Mouse (Mus musculus) mouse trophoblast stem cell (cell line): Measurements from ENCODE around the gene Fam183b.
"Not testable (repeated sequence)": the region's sequence is repeated elsewhere in the genome, so short reads cannot be mapped to it uniquely, and the experiment has no call there.

Source experiments
- in situ Hi-C, 2 experiments: fragments of 300-500 bp; cut with MseI, MboI; formaldehyde crosslinking; loops; 2 replicates in 1 of 2; 3 replicates in 1 of 2; pipeline ENCODE4 v1.15.1; 2025

The Fam183b gene

GRCm38 (mm10) chr11:58801558-58802228, at the start of gene Fam183b:
TSS of gene Fam183b (minus strand) at chr11:58801960.
- in situ Hi-C loops, result no loop called here

DNA sequence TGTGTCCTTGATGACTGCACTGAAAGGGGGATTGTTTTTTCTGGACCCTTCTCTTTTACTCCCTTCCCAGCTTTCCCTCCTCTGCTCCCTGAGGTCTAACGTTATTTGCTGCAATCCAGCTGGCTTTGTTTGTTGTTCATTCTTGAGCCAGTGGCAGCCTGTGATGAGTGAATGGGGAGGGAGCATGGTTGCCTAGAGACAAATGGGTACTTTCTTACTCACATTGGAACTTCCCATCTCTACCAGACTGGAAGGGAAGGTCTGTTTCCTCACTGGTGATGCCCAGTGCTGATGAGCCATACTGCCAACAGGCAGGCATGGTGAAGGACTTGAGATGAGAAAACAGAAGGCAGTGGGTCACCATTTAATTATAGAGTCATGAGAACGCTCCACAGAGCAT, 48.0 kb upstream of the Fam183b start:
- in situ Hi-C loops, result no loop called here

GRCm38 (mm10) chr11:58847636-58848035, 45.9 kb upstream of the Fam183b start:
- in situ Hi-C loops, result no loop called here

GRCm38 (mm10) chr11:58846919-58847461, 45.2 kb upstream of the Fam183b start, which contains the start of gene Gm12258:
TSS of gene Gm12258 (plus strand) at chr11:58847158.
- in situ Hi-C loops, result no loop called here

DNA sequence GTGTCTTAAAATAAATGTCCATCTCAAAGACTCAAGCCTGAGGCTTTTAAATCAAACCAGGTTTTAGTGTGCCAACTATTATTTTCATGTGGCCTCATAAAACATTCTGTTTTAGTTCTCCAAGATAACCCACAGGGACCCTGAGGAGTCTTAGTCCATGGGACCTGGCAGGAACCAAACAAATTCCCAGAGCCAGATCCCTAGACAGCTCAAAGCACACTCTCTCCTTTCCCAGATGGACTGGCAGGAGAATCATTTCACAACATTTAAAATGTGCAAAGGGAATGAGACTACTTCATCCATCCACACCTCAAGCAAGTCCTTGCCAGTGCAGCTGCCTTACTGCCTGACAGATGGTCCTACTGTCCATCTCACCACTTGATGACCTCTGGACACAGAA, 37.2 kb upstream of the Fam183b start, which contains the start of gene Olfr311:
TSS of gene Olfr311 (plus strand) at position 301 of the 400 bp plus-strand sequence.
- in situ Hi-C loops, result not testable (repeated sequence)

GRCm38 (mm10) chr11:58832541-58832940, 30.8 kb upstream of the Fam183b start:
- in situ Hi-C loops, result not testable (repeated sequence)

- in situ Hi-C loops, result no loop called here
Observed at GRCm38 (mm10) chr11:58829764-58830163, 28.0 kb upstream of the Fam183b start.

- in situ Hi-C loops, result not testable (repeated sequence)
Observed at GRCm38 (mm10) chr11:58828937-58829336, 27.2 kb upstream of the Fam183b start, which contains the start of gene Olfr312. TSS of gene Olfr312 (plus strand) at chr11:58829237.

GRCm38 (mm10) chr11:58815676-58816075, 13.9 kb upstream of the Fam183b start:
- in situ Hi-C loops, result no loop called here

DNA sequence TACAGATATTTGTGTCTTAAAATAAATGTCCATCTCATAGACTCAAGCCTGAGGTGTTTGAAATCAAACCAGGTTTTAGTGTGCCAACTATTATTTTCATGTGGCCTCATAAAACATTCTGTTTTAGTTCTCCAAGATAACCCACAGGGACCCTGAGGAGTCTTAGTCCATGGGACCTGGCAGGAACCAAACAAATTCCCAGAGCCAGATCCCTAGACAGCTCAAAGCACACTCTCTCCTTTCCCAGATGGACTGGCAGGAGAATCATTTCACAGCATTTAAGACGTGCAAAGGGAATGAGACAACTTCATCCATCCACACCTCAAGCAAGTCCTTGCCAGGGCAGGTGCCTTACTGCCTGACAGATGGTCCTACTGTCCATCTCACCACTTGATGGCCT, 12.9 kb upstream of the Fam183b start, which contains the start of gene Olfr313:
TSS of gene Olfr313 (plus strand) at position 301 of the 400 bp plus-strand sequence.
- in situ Hi-C loops, result not testable (repeated sequence)

DNA sequence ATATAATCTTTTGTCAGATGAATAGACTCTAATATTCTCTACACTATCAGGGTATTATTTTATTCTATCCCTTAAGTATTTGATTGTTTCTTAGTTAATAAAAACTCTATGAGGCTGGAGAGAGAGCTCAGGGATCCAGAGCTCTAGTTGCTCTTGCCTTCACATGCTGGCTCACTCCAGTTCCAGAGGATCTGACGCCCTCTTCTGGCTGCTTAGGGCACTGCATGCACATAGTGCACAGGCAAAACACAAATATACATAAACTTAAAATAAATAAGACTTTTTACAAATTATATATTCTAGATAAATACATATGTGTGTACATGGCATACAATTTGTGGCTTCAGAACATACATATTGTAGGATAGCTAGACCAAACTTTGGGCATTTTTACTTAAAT, 10.2 kb upstream of the Fam183b start:
- in situ Hi-C loops, result no loop called here

- in situ Hi-C loops, result no loop called here
Observed at GRCm38 (mm10) chr11:58804393-58804792, 2.6 kb upstream of the Fam183b start.

DNA sequence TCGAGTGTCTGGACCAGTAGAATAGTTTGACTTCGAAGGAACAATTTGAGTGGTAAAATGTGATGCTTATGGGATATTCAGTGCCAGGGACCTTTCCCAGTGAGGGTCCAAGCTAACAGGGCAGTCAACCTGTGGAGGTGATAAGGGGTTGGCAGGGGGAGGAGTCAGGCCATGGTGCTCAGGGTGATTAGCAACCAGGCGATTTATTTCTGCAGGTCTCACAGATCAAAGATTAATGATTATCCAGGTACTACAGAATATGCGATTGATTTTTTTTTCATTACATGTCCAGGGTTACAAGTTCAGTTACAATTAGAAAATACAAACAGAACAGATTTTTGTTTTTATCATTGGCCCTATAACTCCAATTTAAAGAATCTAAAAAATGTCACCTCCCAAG, 2.1 kb upstream of the Fam183b start:
- in situ Hi-C loops, result no loop called here

DNA sequence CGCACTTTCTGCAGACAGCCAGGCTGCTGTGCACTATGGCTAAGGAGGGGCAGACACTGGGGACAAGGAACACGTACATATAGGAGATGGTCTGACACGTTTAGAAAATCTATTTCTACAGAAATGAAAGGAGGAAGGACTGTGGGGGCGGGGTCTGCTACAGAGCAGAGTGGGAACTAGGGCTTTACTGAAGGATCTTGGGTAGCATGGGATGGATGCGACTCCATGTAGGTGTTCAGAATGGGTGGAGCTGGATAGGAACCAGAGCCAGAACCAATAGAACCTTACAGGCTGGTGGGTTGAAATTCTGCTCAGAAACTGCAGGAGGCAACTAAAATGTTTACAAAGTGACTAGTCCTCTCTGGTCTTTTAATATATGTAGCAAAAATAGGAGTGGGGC, 2.0 kb downstream of the Fam183b start:
- in situ Hi-C loops, result no loop called here

DNA sequence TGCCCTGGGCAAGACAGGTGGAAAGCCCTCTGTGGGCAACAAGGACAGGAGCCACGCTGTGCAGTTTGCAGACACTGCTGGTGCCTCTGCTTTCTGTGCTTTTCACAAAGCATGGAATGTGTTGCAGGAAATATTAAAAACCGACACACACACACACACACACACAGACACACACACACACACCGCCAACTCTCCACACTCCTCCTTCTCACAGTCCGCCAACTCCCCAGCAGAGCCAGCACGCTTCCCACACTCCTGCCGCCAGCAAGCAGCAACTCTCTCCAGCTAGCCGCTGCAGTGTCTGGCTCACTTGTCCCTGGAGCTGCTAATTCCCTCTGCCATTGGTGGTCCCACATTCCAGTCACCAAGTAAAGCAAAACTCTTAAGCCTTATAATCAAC, 4.9 kb downstream of the Fam183b start:
- in situ Hi-C loops, result no loop called here

DNA sequence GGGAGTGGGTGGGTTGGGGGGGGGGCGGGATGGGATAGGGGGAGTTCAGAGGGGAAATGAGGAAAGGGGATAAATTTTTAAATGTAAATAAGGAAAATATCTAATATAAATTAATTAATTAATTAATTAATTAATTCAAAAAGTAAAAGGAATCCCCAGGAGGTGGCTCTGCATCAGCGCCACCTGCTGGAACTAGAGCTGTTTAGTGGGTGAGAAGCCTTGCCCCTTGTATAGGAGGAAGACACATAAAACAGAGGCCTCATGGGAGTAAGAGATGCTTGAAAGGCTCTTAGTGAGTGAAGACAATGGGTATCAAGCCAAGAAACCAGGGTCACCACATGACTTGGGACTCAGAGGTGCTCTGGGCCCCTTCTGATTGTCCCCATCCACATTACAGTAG, 5.9 kb downstream of the Fam183b start:
- in situ Hi-C loops, result no loop called here

DNA sequence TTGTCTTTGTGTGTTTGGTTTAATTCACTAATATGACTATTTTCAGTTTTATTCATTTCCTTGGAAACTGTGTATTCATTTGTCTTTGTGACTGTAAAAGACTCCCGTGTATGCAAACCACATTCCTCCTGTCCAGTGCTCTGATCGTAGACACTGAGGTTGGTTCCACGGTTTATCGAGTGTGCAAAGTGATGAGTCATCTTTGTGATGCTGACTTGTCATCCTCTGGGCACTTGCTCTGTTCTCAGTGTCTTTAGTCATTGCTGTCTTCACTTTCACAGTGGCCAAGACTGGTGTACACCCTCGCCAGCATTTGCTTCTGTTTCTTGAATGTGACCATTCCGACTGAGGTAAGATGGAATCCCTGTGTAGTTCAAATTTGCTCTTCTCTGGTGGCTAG, 11.1 kb downstream of the Fam183b start:
- in situ Hi-C loops, result no loop called here

DNA sequence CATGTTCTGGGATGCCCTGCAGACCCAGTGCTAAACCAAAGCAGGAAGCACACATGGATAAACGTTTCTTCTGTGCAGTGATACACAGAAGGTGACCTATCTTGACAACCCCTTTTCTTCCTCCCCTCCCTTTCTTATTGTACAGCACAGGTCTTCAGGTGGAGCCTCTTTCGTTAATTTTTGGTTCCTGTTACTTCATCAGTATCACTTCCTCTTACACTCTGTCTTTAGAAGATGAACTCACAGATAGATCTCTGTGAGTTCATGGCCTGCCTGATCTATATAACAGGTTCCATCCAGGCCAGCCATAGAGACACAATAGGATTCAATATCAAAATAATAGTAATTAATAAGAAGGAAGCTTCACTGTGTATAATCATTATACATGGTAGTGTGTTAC, 11.7 kb downstream of the Fam183b start:
- in situ Hi-C loops, result no loop called here

GRCm38 (mm10) chr11:58789532-58789931, 12.2 kb downstream of the Fam183b start:
- in situ Hi-C loops, result no loop called here

GRCm38 (mm10) chr11:58788346-58788745, 13.4 kb downstream of the Fam183b start:
- in situ Hi-C loops, result no loop called here

DNA sequence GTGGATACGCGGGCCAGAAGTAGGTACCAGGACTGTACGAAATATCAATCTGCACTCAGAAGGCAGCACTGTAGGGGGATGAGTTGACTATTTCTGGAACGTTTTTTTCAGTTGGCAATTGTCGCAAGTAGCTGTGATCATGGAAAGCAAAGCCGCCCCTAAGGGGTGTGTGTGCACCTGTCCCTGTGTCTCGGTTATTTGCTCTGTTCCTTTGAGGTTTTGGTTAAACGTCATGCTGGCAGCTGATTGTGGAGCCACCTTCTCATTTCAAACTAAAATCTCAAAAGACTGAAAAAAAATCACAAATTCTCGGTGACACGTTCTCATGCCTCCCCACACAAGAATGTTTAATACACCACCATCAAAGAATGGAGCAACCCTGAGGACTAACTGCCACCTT, 14.1 kb downstream of the Fam183b start:
- in situ Hi-C loops, result no loop called here

DNA sequence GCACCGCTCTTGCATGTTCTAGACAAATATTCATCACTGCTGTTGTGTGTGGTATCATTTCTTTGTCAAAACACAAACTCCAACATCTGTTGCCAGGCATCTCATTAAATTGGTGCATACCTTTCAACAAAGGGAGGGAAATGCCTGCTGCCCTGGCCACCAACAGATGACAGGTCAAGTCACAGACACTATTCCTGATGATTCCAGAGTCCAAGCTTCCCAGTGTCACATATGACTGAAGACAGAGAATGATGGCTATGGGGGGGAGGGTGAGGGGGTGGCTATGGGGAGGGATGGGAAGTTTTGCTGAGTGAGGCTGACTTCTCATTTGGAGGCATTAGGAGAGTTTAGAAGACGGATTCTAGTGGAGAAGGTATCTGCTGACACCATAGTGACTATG, 17.6 kb downstream of the Fam183b start:
- in situ Hi-C loops, result no loop called here

DNA sequence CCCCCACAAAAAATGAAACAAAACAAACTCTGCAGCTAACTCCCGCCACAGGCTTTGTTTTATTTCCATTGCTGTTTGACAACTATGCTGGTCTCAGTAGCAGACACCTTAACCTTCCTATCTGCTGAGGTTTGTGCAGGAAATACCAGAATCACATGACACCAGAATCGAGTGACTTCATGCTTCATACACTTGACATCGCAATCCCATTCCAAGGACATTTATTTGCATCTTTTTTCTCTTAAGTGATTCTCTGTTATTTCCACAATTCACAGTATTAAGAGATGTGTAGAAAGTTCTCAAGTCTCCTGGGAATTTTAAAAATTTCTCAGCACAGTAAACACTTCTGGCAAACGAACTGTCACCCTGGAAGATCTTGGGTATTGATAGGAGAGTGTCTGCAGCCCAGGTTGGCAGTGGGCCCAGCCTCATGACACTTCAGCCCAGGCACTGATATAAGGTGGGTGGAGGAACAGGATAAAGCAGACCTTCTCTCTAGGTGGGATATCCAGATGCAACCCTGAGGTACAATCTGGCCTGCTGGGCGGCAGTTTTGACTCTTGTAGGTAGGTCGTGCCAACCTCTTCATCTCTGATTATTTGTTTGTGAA, 19.2 kb downstream of the Fam183b start, which contains the start of gene Olfr314:
TSS of gene Olfr314 (plus strand) at position 473 of the 610 bp plus-strand sequence.
- in situ Hi-C loops, result no loop called here
